Mouse (Mus musculus) lung, embryonic 16.5 days (tissue): Measurements from ENCODE around the gene Scarb2. TPM values are rescaled to one million over a fixed set of nuclear protein-coding genes. Genes with fewer than 3 reads are reported as not detected.

Source experiments
- ATAC-seq: fragments of 200-750 bp; cut with Nextera tagmentation; 2 replicates; pipeline ENCODE4 v1.8.0; 2017; ENCODE audit warnings: low read depth, mild to moderate bottlenecking, moderate library complexity
- H3K27ac ChIP-seq: fragments of 300-500 bp; sonication (generic); 2 replicates; pipeline ENCODE4 v1.5.1; 2014; ENCODE audit warnings: mild to moderate bottlenecking, control low read depth, low read length
- H3K27me3 ChIP-seq: fragments of 300-500 bp; sonication (generic); 2 replicates; pipeline ENCODE4 v1.6.1; 2014; ENCODE audit warnings: low read depth, low read length, mixed read lengths; ENCODE audit not compliant: control insufficient read depth, insufficient read depth
- H3K36me3 ChIP-seq: fragments of 300-500 bp; sonication (generic); 2 replicates; pipeline ENCODE4 v1.6.1; 2014; ENCODE audit warnings: low read length; ENCODE audit not compliant: control insufficient read depth, insufficient read depth
- H3K4me1 ChIP-seq: fragments of 300-500 bp; sonication (generic); replicated peaks from 2 replicates; pipeline ENCODE4 v1.6.1; 2014; ENCODE audit warnings: low read length, mixed read lengths; ENCODE audit not compliant: control insufficient read depth, insufficient read depth
- H3K4me2 ChIP-seq: fragments of 300-500 bp; sonication (generic); 2 replicates; pipeline ENCODE4 v1.6.1; 2014; ENCODE audit warnings: low read depth, low read length, control low read depth
- H3K4me3 ChIP-seq: fragments of 300-500 bp; sonication (generic); 2 replicates; pipeline ENCODE4 v1.5.1; 2014; ENCODE audit warnings: mild to moderate bottlenecking, low read length, control low read depth
- H3K9ac ChIP-seq: fragments of 300-500 bp; sonication (generic); 2 replicates; pipeline ENCODE4 v1.6.1; 2014; ENCODE audit warnings: low read length, control low read depth
- H3K9me3 ChIP-seq: fragments of 300-500 bp; sonication (generic); 2 replicates; pipeline ENCODE4 v1.6.1; 2016; ENCODE audit warnings: low read length; ENCODE audit not compliant: control insufficient read depth
- WGBS: fragments of 180-500 bp; shearing (Covaris S2); extraction: QIAGEN DNeasy Blood & Tissue Kit; methylation state at CpG from one replicate; pipeline ENCODE4 v1.1.7; 2014; 5-methylcytosine and 5-hydroxymethylcytosine counted together
- polyA plus RNA-seq: library from polyadenylated mRNA; unstranded; fragments of >200 nt; fragmentation: Nextera tagmentation; extraction: Ambion mirVana; gene quantifications from 2 replicates; pipeline ENCODE4 v1.2.1, GENCODE M21; 2015

The Scarb2 gene
- polyA plus RNA-seq, 1 experiment from 2014 or later: 18.6 TPM

GRCm38 (mm10) chr5:92410486-92410885 is 96.1 kb downstream of the Scarb2 start:
- H3K27me3 ChIP-seq: no peaks in the 10 kb centered on the region
- peaks cover 5% of the 10 kb centered on the region; the same call in 1 of the 2 replicates for H3K36me3 ChIP-seq
- no peak overlapping the region for H3K4me2 ChIP-seq
- no peaks in the 10 kb centered on the region for H3K9me3 ChIP-seq
- no peak overlapping the region for H3K9ac ChIP-seq
- ATAC-seq: no peak
- H3K4me3 ChIP-seq: no peak overlapping the region
- 86% methylated on average over 5 of the region's 5 CpGs for WGBS
- no peak overlapping the region for H3K27ac ChIP-seq
- H3K4me1 ChIP-seq: no peaks in the 10 kb centered on the region

GRCm38 (mm10) chr5:92409361-92410155 is 97.1 kb downstream of the Scarb2 start:
- Histone ChIP-seq H3K9ac (no peak overlapping the region), H3K9me3 (no peaks in the 10 kb centered on the region), H3K36me3 (peaks cover under 1% of the 10 kb centered on the region; the same call in 1 of the 2 replicates), H3K4me3 (no peak overlapping the region), H3K4me1 (no peaks in the 10 kb centered on the region), H3K27ac (no peak overlapping the region), H3K4me2 (no peak overlapping the region), H3K27me3 (no peaks in the 10 kb centered on the region)
- WGBS: 64% methylated on average over 9 of the region's 9 CpGs
- ATAC-seq: no peak

GRCm38 (mm10) chr5:92404400-92404678 is 102.3 kb downstream of the Scarb2 start:
- no peak overlapping the region for H3K9ac ChIP-seq
- no peak overlapping the region for H3K4me3 ChIP-seq
- H3K9me3 ChIP-seq: no peaks in the 10 kb centered on the region
- 42% methylated on average over 2 of the region's 2 CpGs for WGBS
- H3K27me3 ChIP-seq: no peaks in the 10 kb centered on the region
- no peak overlapping the region for H3K27ac ChIP-seq
- H3K4me1 ChIP-seq: no peaks in the 10 kb centered on the region
- ATAC-seq: no peak
- no peaks in the 10 kb centered on the region for H3K36me3 ChIP-seq
- H3K4me2 ChIP-seq: no peak overlapping the region

- WGBS: 59% methylated on average over 9 of the region's 10 CpGs
- no peak overlapping the region for H3K4me3 ChIP-seq
- H3K4me2 ChIP-seq: no peak overlapping the region
- no peaks in the 10 kb centered on the region for H3K27me3 ChIP-seq
- H3K9ac ChIP-seq: no peak overlapping the region
- no peak for ATAC-seq
- H3K36me3 ChIP-seq: no peaks in the 10 kb centered on the region
- no peak overlapping the region for H3K27ac ChIP-seq
- no peaks in the 10 kb centered on the region for H3K9me3 ChIP-seq
- no peaks in the 10 kb centered on the region for H3K4me1 ChIP-seq
Observed at GRCm38 (mm10) chr5:92403562-92404399, 102.9 kb downstream of the Scarb2 start.

GRCm38 (mm10) chr5:92402816-92403215 is 103.8 kb downstream of the Scarb2 start:
- Histone ChIP-seq H3K27ac (no peak overlapping the region), H3K36me3 (no peaks in the 10 kb centered on the region), H3K4me2 (no peak overlapping the region), H3K4me1 (no peaks in the 10 kb centered on the region), H3K4me3 (no peak overlapping the region), H3K9me3 (no peaks in the 10 kb centered on the region), H3K27me3 (no peaks in the 10 kb centered on the region), H3K9ac (no peak overlapping the region)
- ATAC-seq: no peak
- WGBS: 69% methylated on average over 9 of the region's 9 CpGs

- H3K4me2 ChIP-seq: no peak overlapping the region
- WGBS: 24% methylated on average over 5 of the region's 5 CpGs
- H3K4me1 ChIP-seq: no peaks in the 10 kb centered on the region
- H3K27ac ChIP-seq: no peak overlapping the region
- H3K4me3 ChIP-seq: no peak overlapping the region
- peak; percentile 88 for ATAC-seq
- H3K36me3 ChIP-seq: no peaks in the 10 kb centered on the region
- H3K9ac ChIP-seq: no peak overlapping the region
- no peaks in the 10 kb centered on the region for H3K9me3 ChIP-seq
- H3K27me3 ChIP-seq: peaks cover 10% of the 10 kb centered on the region
Observed at GRCm38 (mm10) chr5:92398153-92398552, 108.5 kb downstream of the Scarb2 start.

- Histone ChIP-seq H3K4me1 (no peaks in the 10 kb centered on the region; the same call in 1 of the 2 replicates), H3K9ac (no peak overlapping the region), H3K4me2 (no peak overlapping the region), H3K9me3 (no peaks in the 10 kb centered on the region), H3K4me3 (no peak overlapping the region), H3K27me3 (peaks cover 25% of the 10 kb centered on the region), H3K36me3 (no peaks in the 10 kb centered on the region), H3K27ac (no peak overlapping the region)
- ATAC-seq: no peak
- WGBS: 71% methylated on average over 6 of the region's 6 CpGs
Observed at GRCm38 (mm10) chr5:92396476-92396875, 110.2 kb downstream of the Scarb2 start.

- peaks cover 33% of the 10 kb centered on the region for H3K27me3 ChIP-seq
- no peak for ATAC-seq
- H3K9ac ChIP-seq: no peak overlapping the region
- H3K4me2 ChIP-seq: no peak overlapping the region
- H3K27ac ChIP-seq: no peak overlapping the region
- no peaks in the 10 kb centered on the region for H3K9me3 ChIP-seq
- H3K4me3 ChIP-seq: no peak overlapping the region
- no peaks in the 10 kb centered on the region for H3K36me3 ChIP-seq
- H3K4me1 ChIP-seq: no peaks in the 10 kb centered on the region; the same call in 1 of the 2 replicates
- 80% methylated on average over 3 of the region's 3 CpGs for whole genome bisulfite sequencing
Observed at GRCm38 (mm10) chr5:92395764-92396163, 110.9 kb downstream of the Scarb2 start.

GRCm38 (mm10) chr5:92393863-92394262 is 112.8 kb downstream of the Scarb2 start:
- Histone ChIP-seq H3K27ac (no peak overlapping the region), H3K4me3 (no peak overlapping the region), H3K27me3 (peaks cover 43% of the 10 kb centered on the region), H3K36me3 (no peaks in the 10 kb centered on the region), H3K4me1 (no peaks in the 10 kb centered on the region; the same call in 1 of the 2 replicates), H3K9ac (no peak overlapping the region), H3K9me3 (no peaks in the 10 kb centered on the region), H3K4me2 (no peak overlapping the region)
- ATAC-seq: no peak
- 51% methylated on average over 10 of the region's 10 CpGs for WGBS
